Mouse (Mus musculus): ENCODE data around the gene Txlnb.
"Not testable (repeated sequence)": the region's sequence is repeated elsewhere in the genome, so short reads cannot be mapped to it uniquely, and the experiment has no call there.

Gene Txlnb

GRCm38 (mm10) chr10:17796846-17797631 lies 1.0 kb downstream of the Txlnb start:
- ChIA-PET POLR2A (interaction anchor here in 3 of 4 experiments (0.8 to 8.5 kb wide), 11 partner anchors 10 to 226 kb away, joined by 3 to 52 read pairs (median 4); partner anchors contain the start of genes Cited2 (in 2 of the 3) and Abracl (in 1 of the 3)), CTCF (no interaction called here)

GRCm38 (mm10) chr10:17797681-17798080 lies 1.7 kb downstream of the Txlnb start:
- POLR2A ChIA-PET = interaction anchor here in 3 of 4 experiments (0.8 to 8.5 kb wide), 11 partner anchors 9 to 226 kb away, joined by 3 to 52 read pairs (median 4); partner anchors contain the start of genes Cited2 (in 2 of the 3) and Abracl (in 1 of the 3)
- CTCF ChIA-PET = no interaction called here

GRCm38 (mm10) chr10:17801788-17802187 lies 5.8 kb downstream of the Txlnb start:
- ChIA-PET POLR2A (no interaction called here), CTCF (no interaction called here)

- ChIA-PET POLR2A (interaction anchor here in 3 of 4 experiments (0.6 to 5.2 kb wide), 15 partner anchors 9 to 595 kb away, joined by 3 to 52 read pairs (median 3); partner anchors contain the start of genes Txlnb (in 3 of the 3), Abracl (in 1 of the 3) and Cited2 (in 1 of the 3)), CTCF (interaction anchor here in 1 of 4 experiments (0.7 kb wide), 1 partner anchor 9 kb away, joined by 3 read pairs; no protein-coding TSS in a partner anchor)
Observed at GRCm38 (mm10) chr10:17808526-17808925, 12.5 kb downstream of the Txlnb start.

GRCm38 (mm10) chr10:17815052-17815451 lies 19.0 kb downstream of the Txlnb start:
- ChIA-PET POLR2A (interaction anchor here in 3 of 4 experiments (0.5 to 1.8 kb wide), 12 partner anchors 8 to 107 kb away, joined by 3 to 8 read pairs (median 3); partner anchors contain the start of genes Txlnb (in 2 of the 3) and Cited2 (in 1 of the 3)), CTCF (interaction anchor here in 2 of 4 experiments (0.7 kb wide), 2 partner anchors 21 to 54 kb away, joined by 3 to 6 read pairs; no protein-coding TSS in a partner anchor)

- CTCF ChIA-PET = not testable (repeated sequence)
- POLR2A ChIA-PET = interaction anchor here in 2 of 4 experiments (0.8 to 2.3 kb wide), 4 partner anchors 10 to 26 kb away, joined by 3 to 12 read pairs (median 6); partner anchors contain the start of gene Txlnb (in 1 of the 2)
Observed at GRCm38 (mm10) chr10:17820422-17820821, 24.4 kb downstream of the Txlnb start.

- CTCF ChIA-PET = no interaction called here
- POLR2A ChIA-PET = interaction anchor here in 3 of 4 experiments (0.7 to 1.2 kb wide), 5 partner anchors 11 to 237 kb away, joined by 3 to 4 read pairs (median 3); no protein-coding TSS in a partner anchor
Observed at GRCm38 (mm10) chr10:17827391-17827790, 31.4 kb downstream of the Txlnb start.

GRCm38 (mm10) chr10:17829205-17829604 lies 33.2 kb downstream of the Txlnb start:
- ChIA-PET CTCF (no interaction called here), POLR2A (no interaction called here)

- POLR2A ChIA-PET = interaction anchor here in 2 of 4 experiments (0.5 to 1.4 kb wide), 4 partner anchors 11 to 108 kb away, joined by 3 to 5 read pairs (median 3); partner anchors contain the start of gene Cited2 (in 1 of the 2)
- CTCF ChIA-PET = no interaction called here
Observed at GRCm38 (mm10) chr10:17831041-17831440, 35.0 kb downstream of the Txlnb start.

GRCm38 (mm10) chr10:17835031-17835430 lies 39.0 kb downstream of the Txlnb start:
- ChIA-PET CTCF (no interaction called here), POLR2A (no interaction called here)

GRCm38 (mm10) chr10:17836275-17836674 lies 40.2 kb downstream of the Txlnb start:
- CTCF ChIA-PET = interaction anchor here in 1 of 4 experiments (0.5 kb wide), 1 partner anchor 22 kb away, joined by 3 read pairs; no protein-coding TSS in a partner anchor
- POLR2A ChIA-PET = no interaction called here

GRCm38 (mm10) chr10:17842030-17842429 lies 46.0 kb downstream of the Txlnb start:
- POLR2A ChIA-PET = interaction anchor here in 1 of 4 experiments (1.0 kb wide), 1 partner anchor 46 kb away, joined by 6 read pairs; the partner anchor contains the start of gene Txlnb
- CTCF ChIA-PET = no interaction called here

- POLR2A ChIA-PET = no interaction called here
- CTCF ChIA-PET = no interaction called here
Observed at GRCm38 (mm10) chr10:17844781-17845537, 48.9 kb downstream of the Txlnb start.

- ChIA-PET CTCF (no interaction called here), POLR2A (no interaction called here)
Observed at GRCm38 (mm10) chr10:17857647-17858261, 61.7 kb downstream of the Txlnb start.

- CTCF ChIA-PET = no interaction called here
- POLR2A ChIA-PET = interaction anchor here in 1 of 4 experiments (1.4 kb wide), 1 partner anchor 138 kb away, joined by 3 read pairs; the partner anchor contains the start of gene Cited2
Observed at GRCm38 (mm10) chr10:17860701-17861480, 64.9 kb downstream of the Txlnb start.

GRCm38 (mm10) chr10:17869822-17870662 lies 74.0 kb downstream of the Txlnb start:
- CTCF ChIA-PET = interaction anchor here in 3 of 4 experiments (0.5 to 2.3 kb wide), 10 partner anchors 55 to 522 kb away, joined by 3 to 11 read pairs (median 4); no protein-coding TSS in a partner anchor
- POLR2A ChIA-PET = interaction anchor here in 2 of 4 experiments (0.6 to 2.0 kb wide), 4 partner anchors 9 to 148 kb away, joined by 3 to 6 read pairs (median 5); no protein-coding TSS in a partner anchor
